Mouse (Mus musculus) induced T-regulatory cell, adult 2 months (primary cell): ENCODE data around the gene Kcng1.

Experiments
- DNase-seq: peaks from one replicate; pipeline ENCODE4 v3.0.0-alpha.2; 2012; ENCODE audit warnings: low read depth

Kcng1 gene

GRCm38 (mm10) chr2:168260124-168260523 is 21.4 kb downstream of the Kcng1 start:
- no peak for DNase-seq

DNA sequence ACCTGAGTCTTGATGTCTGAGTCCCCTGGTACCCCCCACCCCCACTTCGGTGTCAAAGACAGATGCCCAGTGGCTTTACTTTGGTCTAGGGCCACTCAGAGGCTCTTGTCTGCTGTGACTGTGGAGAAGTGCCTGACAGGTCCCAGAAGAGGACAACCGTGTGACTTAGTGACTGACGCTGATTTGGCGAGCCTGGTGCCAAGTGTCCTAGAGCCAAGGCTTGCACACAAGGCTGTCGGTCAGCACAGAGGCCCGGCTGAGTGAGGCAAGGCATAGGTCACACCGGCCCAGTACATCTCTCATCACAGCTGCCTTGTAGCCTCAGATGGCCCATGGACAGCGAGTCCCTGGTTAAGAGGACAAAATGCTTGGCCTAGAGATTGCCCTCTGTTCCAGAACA is 22.5 kb downstream of the Kcng1 start:
- DNase-seq: no peak

DNA sequence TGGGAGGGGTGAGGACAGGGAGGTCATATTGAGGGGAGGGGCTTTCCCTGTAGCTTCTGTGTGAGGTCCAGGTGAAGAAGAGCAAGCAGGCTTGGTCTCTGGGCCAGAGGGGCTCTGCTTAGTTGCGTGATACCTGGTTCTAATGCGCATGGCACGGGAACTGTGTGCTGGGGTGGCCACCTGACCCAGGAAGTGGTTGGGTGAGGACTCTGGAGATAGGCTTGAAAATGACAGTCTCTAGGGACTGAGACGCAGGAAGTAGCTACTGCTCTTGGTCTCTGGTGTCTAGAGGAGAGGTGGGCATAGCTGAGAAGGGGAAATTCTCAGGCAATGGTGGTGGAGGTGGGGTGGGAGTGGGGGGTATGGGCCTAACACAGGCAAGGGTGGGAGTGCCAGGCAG is 24.3 kb downstream of the Kcng1 start:
- no peak for DNase-seq

DNA sequence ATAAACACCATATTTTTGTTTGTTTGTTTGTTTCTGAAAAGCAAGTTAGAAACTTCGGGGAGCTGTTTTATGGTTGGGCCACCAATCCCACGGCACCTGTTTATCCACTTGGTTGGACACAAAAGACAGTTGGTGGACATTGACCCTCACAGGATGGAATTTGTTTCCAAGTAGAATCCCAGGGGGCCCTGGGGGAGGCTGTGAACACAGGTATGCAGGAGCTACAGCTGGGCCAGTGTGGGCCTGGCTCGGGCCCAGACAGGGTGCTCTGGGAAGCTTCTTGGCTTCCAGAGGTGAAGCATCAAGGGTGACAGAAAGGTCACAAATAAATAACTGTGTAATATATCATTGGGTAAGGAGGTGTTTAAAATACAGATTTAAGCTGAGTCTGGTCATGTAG is 25.0 kb downstream of the Kcng1 start:
- DNase-seq: no peak

GRCm38 (mm10) chr2:168253822-168254221 is 27.7 kb downstream of the Kcng1 start:
- no peak for DNase-seq

- DNase-seq: peak; percentile 76
Measured at GRCm38 (mm10) chr2:168252639-168253292, 28.8 kb downstream of the Kcng1 start.

DNA sequence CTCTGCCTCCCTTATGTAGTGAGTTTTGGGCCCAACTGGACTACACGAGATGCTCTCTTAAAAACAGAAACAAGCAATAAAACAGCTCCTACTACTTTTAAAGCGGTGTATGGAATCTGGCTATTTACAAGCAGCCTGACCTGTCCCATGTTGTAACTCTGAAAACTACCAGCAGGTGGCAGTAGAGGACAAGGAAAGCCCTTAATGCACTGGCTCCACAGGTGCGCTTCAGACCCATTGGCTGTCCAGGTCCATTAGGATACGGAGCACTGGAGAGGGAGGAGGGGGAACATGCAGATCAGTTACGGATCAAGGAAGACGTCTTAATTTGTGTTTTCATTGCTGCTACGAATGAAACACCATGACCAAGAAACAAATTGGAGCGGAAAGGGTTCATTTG is 31.3 kb downstream of the Kcng1 start:
- peak; percentile 94 for DNase-seq

GRCm38 (mm10) chr2:168248856-168249245 is 32.7 kb downstream of the Kcng1 start:
- DNase-seq: peak; percentile 66

DNA sequence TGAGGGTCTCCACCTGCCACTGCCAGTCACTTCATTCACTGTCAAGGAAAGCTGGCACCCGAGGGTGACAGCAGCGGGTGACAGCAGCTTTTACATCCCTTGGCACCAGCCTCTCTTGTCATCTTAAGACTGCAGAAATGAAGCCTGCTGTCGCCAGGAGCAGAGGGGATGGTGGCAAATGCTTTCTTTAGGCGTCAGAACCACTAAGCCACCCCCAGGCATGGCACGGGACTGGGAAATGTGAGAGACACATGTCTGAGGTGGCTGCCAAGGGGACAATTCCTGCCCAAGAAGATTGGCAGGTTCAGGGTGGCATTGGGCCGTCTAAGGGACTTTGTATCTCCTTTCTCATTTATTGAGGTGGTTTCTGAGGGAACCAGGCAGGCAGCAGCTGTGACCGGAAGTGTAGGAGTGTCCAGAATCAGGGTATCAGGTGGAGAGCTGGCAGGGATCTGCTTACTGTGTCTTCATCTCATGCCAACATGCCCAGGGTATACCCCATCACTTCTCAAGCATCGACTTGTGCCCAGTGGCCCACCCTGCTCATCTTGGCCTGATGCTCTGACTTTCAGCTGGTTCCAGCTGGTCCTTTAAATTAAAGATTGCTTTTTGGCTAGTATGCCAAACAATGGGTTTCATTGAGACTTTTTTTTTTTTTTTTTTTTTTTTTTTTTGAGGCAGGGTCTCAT is 33.2 kb downstream of the Kcng1 start:
- DNase-seq: no peak

DNA sequence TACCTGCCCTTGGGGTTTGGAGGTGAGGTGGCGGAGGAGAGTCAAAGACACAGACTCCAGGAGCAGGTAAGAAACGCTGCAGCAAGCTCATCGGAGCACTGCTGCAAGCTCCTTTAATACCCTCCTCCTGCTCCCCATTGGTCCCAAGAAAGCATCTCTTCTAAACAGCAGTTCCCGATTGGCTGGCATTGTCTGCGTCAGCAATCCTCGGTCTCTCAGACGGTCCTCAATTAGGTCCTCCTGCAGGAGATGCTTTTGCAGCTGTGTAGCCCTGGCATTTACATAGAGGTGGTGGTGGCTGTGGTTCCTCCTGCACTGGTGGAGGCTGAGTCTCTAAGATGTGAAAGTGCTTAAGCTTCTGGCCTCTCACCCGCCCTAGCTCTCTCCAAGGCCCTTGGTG is 36.0 kb downstream of the Kcng1 start:
- DNase-seq: no peak

- no peak for DNase-seq
Measured at GRCm38 (mm10) chr2:168243278-168243677, 38.3 kb downstream of the Kcng1 start.

DNA sequence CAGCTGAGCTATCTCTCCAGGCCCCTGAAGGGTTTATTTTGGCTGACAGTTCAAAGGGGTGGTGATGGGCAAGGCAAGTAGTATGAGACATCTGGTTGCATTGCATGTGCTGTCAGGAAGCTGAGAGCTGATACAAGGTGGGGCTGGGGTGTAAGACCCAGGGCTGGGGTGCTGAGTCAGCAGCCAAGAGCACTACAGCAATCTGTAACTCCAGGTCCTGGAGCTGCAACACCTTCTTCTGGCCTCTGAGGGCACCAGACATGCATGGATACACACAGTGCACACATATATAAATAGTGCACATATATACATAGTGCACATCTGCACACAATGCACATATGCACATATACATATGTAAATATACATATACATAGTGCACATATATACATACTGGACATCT is 38.7 kb downstream of the Kcng1 start:
- DNase-seq: no peak

- no peak for DNase-seq
Measured at GRCm38 (mm10) chr2:168238335-168238734, 43.2 kb downstream of the Kcng1 start.

DNA sequence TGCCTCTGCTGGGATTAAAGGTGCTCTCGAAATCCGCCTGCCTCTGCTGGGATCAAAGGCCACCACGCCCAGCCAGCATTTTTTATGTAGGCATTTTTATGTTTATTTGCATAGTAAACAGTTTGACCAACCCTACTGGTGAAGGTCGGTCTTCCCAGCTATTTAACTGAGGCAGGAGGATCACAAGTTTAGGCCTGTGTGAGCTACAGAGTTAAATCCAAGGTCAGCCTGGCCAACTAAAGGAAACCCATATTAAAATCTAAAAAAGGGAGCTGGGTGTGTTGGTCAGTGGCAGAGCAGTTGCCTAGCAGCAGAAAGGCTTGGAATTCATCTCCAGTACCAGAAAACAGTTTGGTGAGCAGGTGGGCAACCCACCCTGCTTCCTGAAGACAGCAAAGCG is 48.2 kb downstream of the Kcng1 start:
- no peak for DNase-seq

GRCm38 (mm10) chr2:168231471-168231829 is 50.1 kb downstream of the Kcng1 start:
- no peak for DNase-seq

GRCm38 (mm10) chr2:168230773-168231470 is 50.6 kb downstream of the Kcng1 start:
- DNase-seq: peak; percentile 48

- peak; percentile 96 for DNase-seq
Measured at GRCm38 (mm10) chr2:168230026-168230728, 51.4 kb downstream of the Kcng1 start, which contains the start of the genes Gm20716, Dpm1 and Mocs3. Gm20716 (minus strand) TSS chr2:168230364. Dpm1 (minus strand) TSS chr2:168230591. Mocs3 (plus strand) TSS chr2:168230622.

DNA sequence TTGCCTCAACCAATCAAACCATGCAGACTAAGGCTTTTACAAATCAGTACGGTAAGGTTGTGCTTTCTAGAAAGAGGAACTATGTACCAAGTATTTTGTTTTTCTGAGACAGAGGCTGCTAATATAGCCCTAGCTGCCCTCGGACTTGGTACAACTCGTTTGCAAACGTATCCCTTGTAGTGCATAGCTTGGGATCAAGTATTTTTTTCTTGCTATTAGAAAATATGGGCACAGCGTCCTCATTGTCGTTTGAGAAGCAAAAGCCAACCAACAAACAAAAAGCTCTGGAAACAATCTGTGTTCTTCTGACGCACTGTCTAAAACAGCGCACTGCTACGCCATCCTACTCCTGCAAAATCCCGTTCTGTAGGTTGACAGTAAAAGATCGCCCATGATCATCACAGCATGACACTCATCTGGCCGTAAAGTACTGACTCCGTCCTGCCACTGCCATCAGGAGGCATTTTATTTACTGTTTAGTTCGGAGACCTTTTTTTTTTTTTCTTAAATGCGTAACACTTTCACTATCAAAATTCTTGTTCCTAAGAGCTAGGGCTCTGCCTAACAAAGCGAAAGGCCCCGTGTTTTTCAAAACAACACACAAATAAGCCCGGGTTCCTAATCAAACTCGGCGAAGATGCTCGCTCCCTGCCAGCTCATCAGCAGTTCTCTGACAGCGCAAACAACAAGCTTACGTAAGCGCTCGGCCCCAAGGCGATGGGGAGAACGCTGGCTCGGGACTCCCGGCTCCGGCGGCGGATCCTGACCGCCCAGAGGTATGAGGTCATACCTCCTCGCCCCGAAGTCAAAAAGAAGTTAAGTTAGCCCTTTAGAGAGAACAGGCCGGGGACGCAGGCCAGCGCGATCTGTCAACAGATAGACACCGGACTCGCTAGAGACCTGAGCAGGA is 52.2 kb downstream of the Kcng1 start:
- DNase-seq: peak; percentile 79

DNA sequence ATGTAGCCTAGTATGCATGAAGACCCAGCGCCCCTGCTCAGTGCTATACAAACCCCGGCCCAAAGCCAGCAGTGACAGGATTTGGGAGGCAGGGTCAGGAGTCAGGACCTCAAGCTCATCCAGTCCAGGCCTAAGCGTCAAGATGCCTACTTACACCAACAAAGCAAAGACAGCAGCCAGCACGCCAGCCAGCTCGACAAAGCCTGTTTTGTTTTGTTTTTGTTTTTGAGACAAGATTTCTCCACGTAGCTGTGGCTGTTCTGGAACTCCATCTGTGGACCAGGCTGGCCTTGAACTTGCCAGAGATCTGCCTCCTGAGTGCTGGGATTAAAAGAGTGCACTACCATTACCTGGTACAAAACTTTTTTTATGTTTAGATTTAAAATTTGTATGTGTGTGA is 58.2 kb downstream of the Kcng1 start:
- DNase-seq: no peak

- no peak for DNase-seq
Measured at GRCm38 (mm10) chr2:168213788-168214397, 67.6 kb downstream of the Kcng1 start.
